Mouse (Mus musculus) thymus, adult 2 months (tissue): ENCODE measurements around the gene Gng8.

ENCODE experiments used
- CTCF ChIP-seq: fragments of 200-500 bp; IDR thresholded peaks from 2 replicates; pipeline ENCODE4 v1.5.1; 2012; ENCODE audit warnings: mild to moderate bottlenecking, control low read depth, low read length, moderate library complexity, borderline replicate concordance; ENCODE audit not compliant: control insufficient read depth, poor library complexity, insufficient read depth; ENCODE audit errors: extremely low read depth
- POLR2A ChIP-seq: fragments of 200-500 bp; IDR thresholded peaks from 2 replicates; pipeline ENCODE4 v1.6.1; 2012; ENCODE audit warnings: mild to moderate bottlenecking, low read length, control low read depth, moderate library complexity; ENCODE audit not compliant: control insufficient read depth, poor library complexity, insufficient read depth; ENCODE audit errors: extremely low read depth

DNA sequence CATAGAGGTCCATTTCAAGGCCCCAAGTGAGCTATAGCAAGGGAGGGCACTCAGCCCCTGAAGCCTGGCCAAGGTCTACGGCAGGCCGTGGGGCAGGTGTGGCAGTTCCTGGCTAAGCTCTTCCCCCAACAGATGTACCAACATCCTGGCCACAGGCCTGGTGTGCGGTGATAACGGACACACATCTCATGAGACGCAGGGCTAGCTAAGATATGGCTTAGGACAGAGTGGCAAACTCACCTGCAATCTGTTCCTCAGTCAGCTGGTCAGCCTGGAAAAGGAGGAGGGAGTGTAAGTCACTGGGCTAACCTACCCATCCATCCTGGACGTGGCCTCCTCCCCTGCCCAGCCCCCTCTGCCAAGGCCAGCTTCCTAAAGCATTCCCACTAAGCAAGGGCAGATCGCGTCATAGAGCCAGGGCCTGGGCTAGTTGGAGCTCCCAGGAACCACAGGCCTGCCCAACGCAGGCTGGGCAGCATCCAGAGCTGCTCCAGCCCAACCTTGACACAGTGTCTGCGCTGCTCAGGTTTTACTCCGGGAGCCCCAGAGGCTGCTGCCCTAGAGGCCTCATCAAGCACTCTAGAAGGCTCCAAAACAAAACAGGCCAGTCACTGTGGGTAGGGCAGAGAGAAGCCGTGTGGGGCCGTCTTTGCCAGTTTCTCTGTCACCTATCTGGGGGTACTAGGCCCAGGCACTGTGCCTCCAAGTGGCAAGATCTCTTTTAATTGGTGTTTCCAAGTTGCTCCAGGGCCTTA lies 28.0 kb downstream of the Gng8 start:
- no peak for TF ChIP-seq CTCF
- no peak for TF ChIP-seq POLR2A
